Mouse (Mus musculus) brain, embryonic 14.5 days (tissue): Measurements from ENCODE around the gene Pgr15l.

Source experiments
- CTCF ChIP-seq: fragments of 200-500 bp; IDR thresholded peaks from 2 replicates; pipeline ENCODE4 v1.5.1; 2012; ENCODE audit warnings: inconsistent platforms, mild to moderate bottlenecking, moderate library complexity, borderline replicate concordance; ENCODE audit not compliant: insufficient read depth, insufficient read length; ENCODE audit errors: extremely low read depth
- POLR2A ChIP-seq: fragments of 200-500 bp; IDR thresholded peaks from 2 replicates; pipeline ENCODE4 v1.6.1; 2012; ENCODE audit warnings: mild to moderate bottlenecking, inconsistent platforms, borderline replicate concordance; ENCODE audit not compliant: poor library complexity, insufficient read depth, insufficient read length, severe bottlenecking; ENCODE audit errors: extremely low read depth

GRCm38 (mm10) chrX:97072369-97072768 is at the start of gene Pgr15l:
- TF ChIP-seq CTCF (no peak), POLR2A (no peak)
